Mouse (Mus musculus) gastrocnemius, postnatal 25 days (tissue): Measurements from ENCODE around the gene Polk. TPM values are rescaled to one million over a fixed set of nuclear protein-coding genes. Genes with fewer than 3 reads are reported as not detected.

ENCODE experiments used
- DNase-seq: peaks from one replicate; pipeline ENCODE4 v3.0.0; 2022
- total RNA-seq, 2 experiments: library from RNA; stranded (reverse); gene quantifications; 1 replicate in 1 of 2; 2 replicates in 1 of 2; pipeline ENCODE4 v1.2.3; 2021

The Polk gene
- total RNA-seq, 2 experiments from 2014 or later: 3.3 to 3.7 TPM

GRCm38 (mm10) chr13:96465315-96465714, 77.1 kb downstream of the Polk start:
- DNase-seq: no peak

DNA sequence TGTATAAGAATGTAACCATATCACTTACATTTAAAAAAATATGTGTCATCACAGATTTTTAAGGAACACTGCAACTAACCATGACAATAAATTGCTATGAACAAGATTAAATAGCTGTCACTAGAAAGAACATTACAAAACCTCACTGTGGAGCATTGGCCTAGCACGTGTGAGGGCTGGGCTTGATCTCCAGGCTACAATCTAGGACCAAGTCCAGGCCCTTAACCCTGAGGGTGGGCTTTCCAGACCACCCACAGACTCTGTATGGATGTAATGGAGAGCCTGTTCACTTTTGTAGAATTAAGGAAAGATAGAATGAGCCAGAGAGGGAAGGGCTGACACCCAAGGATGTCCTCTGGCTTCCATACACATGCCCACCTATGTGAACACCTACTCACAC, 79.7 kb downstream of the Polk start:
- DNase-seq: no peak

DNA sequence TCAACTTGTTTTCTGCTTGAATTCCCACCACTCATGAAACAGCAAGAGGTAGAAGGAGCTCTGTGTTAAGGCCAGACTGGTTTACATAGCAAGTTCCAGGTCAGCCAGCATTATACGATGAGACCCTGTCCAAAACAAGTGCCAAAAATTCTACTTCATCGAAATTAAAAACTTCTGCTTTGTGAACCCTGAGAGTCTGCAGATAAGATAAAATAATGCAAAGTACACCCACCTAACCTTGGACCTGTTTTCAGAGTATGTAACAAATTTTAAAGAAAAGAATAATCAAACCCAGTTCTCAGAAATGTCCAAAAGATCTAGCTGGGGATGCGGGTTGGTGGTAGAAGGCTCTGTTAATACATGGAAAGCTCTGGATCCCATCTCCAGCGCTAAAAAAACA, 83.8 kb downstream of the Polk start:
- no peak for DNase-seq

- DNase-seq: no peak
Observed at GRCm38 (mm10) chr13:96458018-96458417, 84.4 kb downstream of the Polk start.

- DNase-seq: no peak
Observed at GRCm38 (mm10) chr13:96457566-96457965, 84.8 kb downstream of the Polk start.

DNA sequence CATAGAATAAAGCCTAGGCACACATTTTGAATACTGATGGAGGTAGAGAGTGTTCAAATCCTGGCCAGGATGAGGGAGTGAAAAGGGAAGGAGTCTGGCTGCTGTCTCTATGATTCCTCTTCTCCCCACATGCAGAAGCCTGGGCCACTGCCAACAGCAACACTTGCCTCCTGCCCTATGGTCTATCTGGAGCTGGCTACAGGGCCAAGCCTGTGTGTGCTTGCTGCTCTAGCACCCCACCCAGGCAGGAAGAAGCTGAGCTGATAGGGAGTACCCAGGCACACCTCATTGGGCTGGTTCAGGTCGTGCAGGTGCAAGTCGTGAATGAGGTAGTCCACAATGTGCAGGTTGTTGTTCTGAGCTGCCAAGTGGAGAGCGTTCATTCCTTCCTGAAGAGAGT, 88.1 kb downstream of the Polk start:
- DNase-seq: no peak

DNA sequence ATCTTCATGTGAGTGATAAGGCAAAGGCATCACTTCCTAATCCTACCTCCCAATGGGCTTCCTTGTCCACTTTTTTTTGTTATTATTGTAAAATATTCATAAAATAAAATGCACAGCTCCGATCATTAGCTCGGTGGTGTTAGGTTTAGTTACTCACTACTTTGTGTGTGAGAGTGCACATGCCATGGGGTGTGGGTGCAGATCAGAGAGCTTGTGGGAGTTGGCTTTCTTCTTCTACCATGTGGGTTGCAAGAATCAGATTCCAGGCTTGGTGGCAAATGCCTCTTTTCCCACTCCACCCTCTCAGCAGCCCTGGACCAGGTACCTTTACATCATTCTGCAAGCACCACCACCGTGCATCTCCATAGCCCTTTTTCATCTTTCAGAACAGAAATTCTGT, 89.8 kb downstream of the Polk start:
- DNase-seq: no peak

- no peak for DNase-seq
Observed at GRCm38 (mm10) chr13:96451386-96452140, 90.8 kb downstream of the Polk start.

GRCm38 (mm10) chr13:96450869-96451268, 91.5 kb downstream of the Polk start:
- DNase-seq: peak; percentile 39

DNA sequence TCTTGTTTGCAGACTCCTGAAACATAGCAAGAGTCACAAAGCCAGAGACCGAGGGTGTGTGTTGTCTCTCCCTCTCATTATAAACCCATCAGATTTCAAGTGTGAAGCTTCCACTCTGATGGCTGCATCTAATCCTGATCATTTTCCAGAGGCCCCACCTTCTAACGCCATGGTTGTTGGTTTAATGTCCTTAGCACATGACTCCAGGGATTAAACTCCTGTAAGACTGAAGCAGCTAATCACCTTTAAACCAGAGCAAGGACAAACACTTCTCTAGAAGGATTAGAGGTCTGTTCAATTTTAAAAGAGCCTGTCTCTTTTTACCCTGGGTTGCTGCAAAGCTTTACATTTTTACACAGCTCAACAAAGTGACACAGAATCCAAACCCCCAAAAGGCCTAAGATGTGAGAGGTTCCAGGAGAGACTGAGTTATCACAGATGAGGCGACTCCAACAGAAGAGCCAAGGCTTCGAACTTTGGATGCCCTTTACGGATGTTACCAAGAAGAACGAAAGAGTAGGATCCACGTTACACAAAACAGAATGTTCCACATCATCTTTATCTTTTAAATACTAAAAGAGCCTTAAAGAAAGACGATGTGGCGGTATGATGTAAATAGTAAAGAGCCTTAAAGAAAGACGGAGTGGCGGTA, 92.0 kb downstream of the Polk start:
- DNase-seq: no peak

DNA sequence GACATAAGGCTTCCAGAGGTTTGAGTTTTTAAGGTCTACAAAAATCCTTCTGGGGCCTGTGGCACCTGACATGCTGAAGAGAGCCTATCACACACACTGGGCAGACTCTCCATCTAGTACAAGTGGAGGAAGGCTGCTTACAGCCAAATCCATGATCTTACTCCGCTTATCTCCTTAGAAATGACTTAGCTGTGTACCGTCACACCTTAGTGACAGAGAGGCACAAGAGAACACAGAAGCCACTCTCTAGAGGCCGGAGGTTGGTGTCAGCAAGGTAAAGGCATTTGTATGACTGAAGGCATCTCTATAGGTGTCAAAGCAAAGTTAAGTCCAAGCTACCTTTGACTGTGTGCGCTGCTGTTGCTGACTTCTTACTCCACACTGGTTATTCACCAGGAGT, 101.9 kb downstream of the Polk start:
- DNase-seq: no peak

DNA sequence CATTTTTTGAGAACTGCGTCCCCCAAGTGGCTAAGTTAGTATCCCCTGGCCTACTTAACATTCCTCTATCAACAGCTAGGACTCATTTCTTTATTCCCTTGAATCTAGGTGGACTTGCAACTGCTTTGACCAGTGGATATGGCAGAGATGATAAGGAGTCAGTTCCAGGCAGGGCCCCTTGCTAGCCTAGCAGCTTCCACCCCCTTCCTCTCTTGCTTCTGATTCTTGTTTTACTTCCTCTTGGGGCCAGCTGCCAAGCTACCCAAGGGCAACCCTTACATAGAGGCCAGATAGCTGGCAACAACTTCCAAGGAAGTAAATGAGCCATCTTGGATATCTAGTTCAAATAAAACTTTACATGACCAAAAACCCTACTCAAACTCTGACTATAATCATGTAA, 105.5 kb downstream of the Polk start:
- DNase-seq: no peak

GRCm38 (mm10) chr13:96435793-96436192, 106.6 kb downstream of the Polk start:
- no peak for DNase-seq

DNA sequence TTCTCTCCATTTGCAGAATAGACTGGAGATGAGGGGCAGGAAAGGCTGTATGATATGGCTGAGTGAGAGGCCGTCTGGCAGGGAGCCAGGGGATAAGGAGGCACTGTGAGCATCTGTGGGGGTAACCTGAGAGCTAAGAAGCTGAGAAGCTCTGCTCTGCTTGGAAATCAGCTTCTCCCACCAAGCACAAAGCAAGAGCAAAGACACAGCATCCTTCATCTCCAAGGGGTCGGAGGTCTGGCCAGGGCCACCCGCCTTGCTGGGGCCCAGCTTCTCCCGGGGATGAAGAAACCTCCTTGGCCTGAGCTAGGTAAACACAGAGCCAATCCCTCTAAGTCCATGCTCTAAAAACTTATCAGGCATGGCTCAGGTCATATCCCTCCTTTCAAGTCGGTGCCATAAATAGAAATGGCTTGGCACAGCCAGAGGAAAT, 107.5 kb downstream of the Polk start:
- no peak for DNase-seq

DNA sequence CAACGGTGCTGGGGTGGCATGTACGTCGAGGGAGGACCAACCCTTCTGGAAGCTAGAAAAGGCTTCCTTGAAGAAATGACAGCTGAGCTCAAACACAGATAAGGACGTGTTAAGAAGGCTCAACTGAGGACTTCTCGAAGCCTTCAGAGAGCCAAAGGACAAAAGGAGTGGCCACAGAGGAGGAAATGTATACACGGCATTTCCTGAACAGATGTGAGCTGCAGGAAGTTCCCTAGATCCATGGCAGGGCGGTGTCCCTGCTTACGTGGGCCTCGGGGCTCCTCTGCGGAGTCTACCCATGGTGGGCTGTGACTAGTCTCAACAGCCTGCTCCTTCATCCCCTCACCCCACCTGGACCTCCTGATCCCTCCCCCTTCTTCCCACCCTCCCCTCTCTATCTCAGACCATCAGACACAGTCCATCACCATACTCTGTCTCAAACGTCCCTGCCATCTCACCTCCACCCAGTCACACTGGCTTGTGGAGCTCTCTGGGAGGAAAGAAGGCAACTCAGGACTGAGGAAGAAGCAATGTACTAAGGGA, 108.7 kb downstream of the Polk start:
- no peak for DNase-seq

DNA sequence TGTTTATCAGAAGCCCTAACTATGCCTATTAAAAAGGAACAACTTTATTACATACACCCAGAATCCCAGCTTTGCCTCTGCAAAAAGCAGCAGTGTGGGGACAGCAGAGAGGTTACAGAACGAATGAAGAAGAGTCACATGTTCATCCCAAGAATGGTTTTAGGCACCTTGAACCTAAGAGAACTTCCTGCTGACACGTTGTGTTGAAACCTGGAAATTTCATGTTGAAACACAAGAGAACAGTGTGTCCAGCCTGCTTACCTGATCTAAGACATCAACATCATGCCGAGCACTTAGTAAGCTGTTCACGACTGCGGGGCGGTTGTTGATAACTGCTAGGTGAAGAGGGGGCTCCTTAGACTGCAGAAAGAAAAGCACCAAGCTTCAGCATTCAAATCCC, 109.3 kb downstream of the Polk start:
- DNase-seq: no peak

- DNase-seq: no peak
Observed at GRCm38 (mm10) chr13:96432376-96432811, 110.0 kb downstream of the Polk start.

DNA sequence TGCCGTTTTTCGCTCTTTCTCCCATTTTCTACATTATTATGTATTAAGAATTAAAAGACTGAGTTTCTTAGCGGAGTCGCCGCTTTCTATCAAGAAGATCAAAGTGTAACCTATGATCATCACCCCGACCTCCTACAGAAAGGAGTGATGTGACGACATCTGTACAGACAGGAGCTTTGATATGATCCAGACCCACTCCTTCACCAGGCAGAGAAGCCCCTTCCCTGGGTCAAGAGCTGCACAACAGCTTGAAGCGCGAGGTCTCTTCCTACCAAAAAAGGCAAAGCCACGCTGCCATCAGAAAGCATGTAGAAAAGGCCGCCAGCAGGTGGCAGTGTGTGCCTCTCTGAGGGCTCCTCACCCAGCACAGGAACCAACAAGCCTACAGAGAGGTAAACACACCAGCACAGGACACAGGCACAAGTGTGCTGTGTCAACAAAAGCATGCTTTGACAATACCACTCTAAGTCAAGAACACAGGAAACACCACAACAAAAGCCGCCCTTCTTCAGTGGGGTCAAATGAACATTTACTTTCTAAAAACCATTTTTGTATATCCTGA, 110.7 kb downstream of the Polk start:
- peak; percentile 67 for DNase-seq

Other genes with a start within 250 kb of the Polk start
- 1 to 10 TPM; 6.0 to 6.3 TPM for gene Poc5, start 154.3 kb downstream of the Polk start, total RNA-seq
- gene Ankdd1b, start 71.4 kb downstream of the Polk start, total RNA-seq: not detected
- gene Gm17622, start 51.8 kb downstream of the Polk start, total RNA-seq: not detected
- 10 to 100 TPM; 31.5 to 39.7 TPM for gene Col4a3bp, start within 50 bp of the Polk start, total RNA-seq
- 1 to 10 TPM; 6.8 to 8.5 TPM for gene Hmgcr, start 128.4 kb upstream of the Polk start, total RNA-seq
- gene Ankrd31, start 205.7 kb upstream of the Polk start, total RNA-seq: not detected